ENCODE assay signal across 14 mouse cellular contexts in the genomic region with DNA sequence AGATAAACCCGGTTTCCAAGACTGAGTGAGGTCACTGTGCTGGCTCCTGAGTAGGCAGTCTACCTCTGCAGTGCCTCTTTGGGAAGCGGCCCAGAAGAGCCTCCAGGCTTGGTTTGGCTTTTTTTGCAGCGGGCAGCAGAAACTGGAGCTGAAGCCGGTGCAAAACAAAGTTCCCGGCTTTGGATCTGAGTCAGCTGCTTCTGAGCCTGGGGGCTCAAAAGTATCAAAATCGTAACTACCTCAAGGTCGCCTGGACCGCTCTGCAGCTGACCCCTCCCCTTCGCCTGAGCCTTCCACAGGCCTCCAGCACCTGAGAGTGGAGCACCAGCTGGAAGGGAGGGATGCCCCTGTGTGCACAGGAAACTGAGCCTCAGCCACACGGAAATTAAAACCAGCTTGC. TPM values are rescaled to one million over a fixed set of nuclear protein-coding genes. Genes with fewer than 3 reads are reported as not detected.
A peak's percentile ranks its signal among the peaks of the same experiment; 100 is the strongest.
DNase-seq lines count a peak whose midpoint lies in the region; ATAC-seq lines count a peak whose summit lies in the region.
"Had no signal": no experiment of that assay in that cellular context is flagged by ENCODE, and none has a peak within 500 bp of the region (broad histone marks: within the 10 kb centered on the region; RNA-seq: fewer than 3 reads in every experiment).

No protein-coding gene starts in this region.

- no peak overlapping the region for H3K4me2 ChIP-seq in hindbrain, embryonic 14.5 days (replicated peaks)

- peaks cover 85% of the 10 kb centered on the region for H3K27me3 ChIP-seq in hindbrain, embryonic 10.5 days (ENCODE audit: insufficient read depth, poor library complexity, severe bottlenecking)
- peaks cover 12% of the 10 kb centered on the region; the same call in 1 of the 2 replicates for H3K27me3 ChIP-seq in hindbrain, embryonic 14.5 days (ENCODE audit: control insufficient read depth, insufficient read depth, low read length)

- H3K27ac ChIP-seq in hindbrain, embryonic 10.5 days: no peak overlapping the region
- H3K27ac ChIP-seq in hindbrain, embryonic 14.5 days: no peak overlapping the region
- H3K27ac ChIP-seq: liver, embryonic 14.5 days had no signal

- H3K4me3 ChIP-seq in hindbrain, embryonic 10.5 days: no peak overlapping the region
- no peak overlapping the region for H3K4me3 ChIP-seq in hindbrain, embryonic 14.5 days (replicated peaks; ENCODE audit: low read length)

- peak; percentile 45 for DNase-seq in hindbrain, embryonic 10.5 days (ENCODE audit: low spot score)
- DNase-seq in hindbrain, embryonic 14.5 days (ENCODE audit: low spot score): no peak
- DNase-seq in R1 (ENCODE audit: low read depth, low spot score): peak; percentile 70
- peak; percentile 71 for DNase-seq in embryo, embryonic 11 days
- peak; percentile 75 to 90 for DNase-seq in kidney, postnatal 25 days
- DNase-seq in heart, postnatal 4 days: no peak
- DNase-seq in urinary bladder, postnatal 14 days (ENCODE audit: low spot score): no peak
- no peak for DNase-seq in layer of hippocampus, adult 11-12 months (ENCODE audit: low spot score)
- DNase-seq: adrenal gland, postnatal 10 days; heart, postnatal 36 days; thymus, adult 18-20 months had no signal

- no peak for ATAC-seq in hindbrain, embryonic 14.5 days (ENCODE audit: low FRiP score)

- WGBS in hindbrain, embryonic 10.5 days: 52% methylated on average over 10 of the region's 10 CpGs
- WGBS in hindbrain, embryonic 14.5 days: 57% methylated on average over 10 of the region's 10 CpGs

- no peaks in the 10 kb centered on the region for H3K36me3 ChIP-seq in hindbrain, embryonic 10.5 days
- no peaks in the 10 kb centered on the region for H3K36me3 ChIP-seq in hindbrain, embryonic 14.5 days (replicated peaks; ENCODE audit: control insufficient read depth, insufficient read depth)

- peaks cover 49% of the 10 kb centered on the region for H3K4me1 ChIP-seq in hindbrain, embryonic 10.5 days (replicated peaks)
- peaks cover 25% of the 10 kb centered on the region for H3K4me1 ChIP-seq in hindbrain, embryonic 14.5 days (replicated peaks; ENCODE audit: control insufficient read depth, insufficient read depth, low read length)

- no peaks in the 10 kb centered on the region for H3K9me3 ChIP-seq in hindbrain, embryonic 10.5 days
- H3K9me3 ChIP-seq in hindbrain, embryonic 14.5 days (ENCODE audit: control insufficient read depth, low read length): no peaks in the 10 kb centered on the region

- no peak overlapping the region for H3K9ac ChIP-seq in hindbrain, embryonic 14.5 days
- H3K9ac ChIP-seq: liver, embryonic 14.5 days had no signal

RNA-seq across cellular contexts. Expression of gene Sez6, which starts 13.4 kb away (rescaled TPM):
- 8.8 and 19.3 TPM in 2 replicates for polyA plus RNA-seq in hindbrain, embryonic 10.5 days (2016; fragmentation: Nextera tagmentation; extraction: Ambion mirVana)
- 110 TPM in 2 replicates for polyA plus RNA-seq in hindbrain, embryonic 14.5 days (2014; fragmentation: Nextera tagmentation; extraction: Ambion mirVana)
- under 1 TPM; 0.14 to 0.19 TPM for total RNA-seq in heart, postnatal 4 days (2021)
- total RNA-seq: megakaryocyte-erythroid progenitor cell, adult 5-6 weeks; neutrophil, adult 5-6 weeks had no signal

RNA-seq across cellular contexts. Expression of gene Pipox, which starts 23.3 kb away (rescaled TPM):
- 7.3 and 13.1 TPM in 2 replicates for polyA plus RNA-seq in hindbrain, embryonic 10.5 days (2016; fragmentation: Nextera tagmentation; extraction: Ambion mirVana)
- 2.8 and 6.1 TPM in 2 replicates for polyA plus RNA-seq in hindbrain, embryonic 14.5 days (2014; fragmentation: Nextera tagmentation; extraction: Ambion mirVana)
- total RNA-seq in heart, postnatal 4 days (2021): 1 to 10 TPM; 1.9 to 2.5 TPM
- total RNA-seq: megakaryocyte-erythroid progenitor cell, adult 5-6 weeks; neutrophil, adult 5-6 weeks had no signal

Comparison
In these comparisons a context has a peak if more than half of its experiments do, and no peak if none do; other contexts are left out.
1. DNase-seq: peak in hindbrain, embryonic 10.5 days (single experiment), R1 (single experiment), embryo, embryonic 11 days (single experiment) and kidney, postnatal 25 days (2 of 2); none in hindbrain, embryonic 14.5 days (single experiment), heart, postnatal 4 days (single experiment), urinary bladder, postnatal 14 days (single experiment) and layer of hippocampus, adult 11-12 months (single experiment).